Mouse (Mus musculus) Muller cell, postnatal 12 days (primary cell): ENCODE measurements around the gene F10.
A peak's percentile ranks its signal among the peaks of the same experiment; 100 is the strongest.
"Not testable (repeated sequence)": the region's sequence is repeated elsewhere in the genome, so short reads cannot be mapped to it uniquely, and the experiment has no call there.

Experiments used
- DNase-seq: peaks from one replicate; pipeline ENCODE4 v3.0.0-alpha.2; 2015; ENCODE audit errors: inconsistent ontology term

The F10 gene

GRCm38 (mm10) chr8:13060441-13061150 lies 23.5 kb downstream of the F10 start, which contains the start of gene Proz:
Gene Proz (plus strand): TSS chr8:13060914.
- no peak for DNase-seq

DNA sequence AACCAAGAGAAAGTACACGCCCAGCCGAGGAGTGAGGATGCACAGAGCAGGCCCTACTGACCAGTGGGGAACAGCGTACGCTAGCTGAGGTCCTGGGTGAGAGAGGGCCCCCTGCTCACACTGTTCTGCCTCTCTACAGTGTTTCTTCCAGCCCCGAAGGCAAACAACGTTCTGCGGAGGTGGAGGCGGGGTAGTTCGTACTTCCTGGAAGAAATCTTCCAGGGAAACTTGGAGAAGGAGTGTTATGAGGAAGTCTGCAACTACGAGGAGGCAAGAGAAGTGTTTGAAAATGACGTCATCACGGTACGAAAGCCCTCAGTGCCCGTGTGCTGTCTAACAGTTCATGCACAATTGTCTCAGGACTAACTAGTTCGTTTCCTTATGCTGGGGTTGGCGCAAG lies 26.0 kb downstream of the F10 start:
- DNase-seq = no peak

GRCm38 (mm10) chr8:13073255-13073654 lies 36.1 kb downstream of the F10 start:
- no peak for DNase-seq

GRCm38 (mm10) chr8:13075044-13075443 lies 37.9 kb downstream of the F10 start:
- no peak for DNase-seq

DNA sequence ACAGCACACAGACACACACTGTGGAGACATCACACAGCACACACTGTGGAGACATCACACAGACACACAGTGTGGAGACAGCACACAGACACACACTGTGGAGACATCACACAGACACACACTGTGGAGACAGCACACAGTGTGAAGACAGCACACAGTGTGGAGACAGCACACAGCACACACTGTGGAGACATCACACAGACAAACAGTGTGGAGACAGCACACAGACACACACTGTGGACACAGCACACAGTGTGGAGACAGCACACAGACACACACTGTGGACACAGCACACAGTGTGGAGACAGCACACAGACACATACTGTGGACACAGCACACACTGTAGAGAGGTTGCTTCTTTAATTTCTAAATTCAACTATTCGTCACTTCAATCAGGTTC lies 38.5 kb downstream of the F10 start:
- not testable (repeated sequence) for DNase-seq

- DNase-seq = no peak
These were observed 40.4 kb downstream of the F10 start for GRCm38 (mm10) chr8:13077542-13077941.

GRCm38 (mm10) chr8:13104691-13105086 lies 67.6 kb downstream of the F10 start:
- peak; percentile 95 for DNase-seq

GRCm38 (mm10) chr8:13105087-13105881 lies 68.2 kb downstream of the F10 start, which contains the start of the genes Pcid2 and Cul4a:
Gene Pcid2 (minus strand): TSS chr8:13105459.
Gene Cul4a (plus strand): TSS chr8:13105621.
- DNase-seq = peak; percentile 99

DNA sequence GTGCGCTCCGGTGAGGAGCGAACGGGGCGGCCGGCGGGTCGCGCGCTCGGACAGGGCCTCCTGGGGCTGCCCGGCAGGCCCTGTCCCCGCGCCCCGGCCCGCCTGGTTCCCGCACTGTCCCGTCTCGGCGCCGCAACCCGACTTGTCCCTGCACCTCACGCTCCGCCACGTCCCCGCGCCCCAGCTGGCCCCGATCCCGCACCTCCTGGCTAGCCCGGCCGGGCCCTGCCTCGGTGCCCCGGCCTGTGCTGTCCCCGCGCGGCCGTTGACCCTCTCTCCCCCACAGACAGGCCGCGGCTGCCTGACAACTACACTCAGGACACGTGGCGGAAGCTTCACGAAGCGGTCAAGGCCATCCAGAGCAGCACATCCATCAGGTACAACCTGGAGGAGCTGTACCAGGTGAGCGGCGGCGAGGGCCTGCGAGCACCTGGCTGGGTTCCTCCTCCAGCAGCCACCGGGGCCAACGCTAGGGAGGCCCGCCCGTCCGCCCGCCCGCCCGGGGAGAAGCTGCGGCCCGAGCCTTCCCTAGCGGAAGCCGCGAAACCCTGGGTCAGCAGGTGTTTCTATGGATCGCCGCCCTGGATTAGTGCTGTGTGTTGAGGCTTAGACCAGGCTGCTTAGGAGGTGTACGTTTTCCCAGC lies 68.9 kb downstream of the F10 start:
- no peak for DNase-seq
